In genomic region chr10:89720252-89720651, GRCm38 (mm10) we compare ENCODE assay signal across 15 mouse cellular contexts. TPM values are rescaled to one million over a fixed set of nuclear protein-coding genes. Genes with fewer than 3 reads are reported as not detected.
A peak's percentile ranks its signal among the peaks of the same experiment; 100 is the strongest.
DNase-seq lines count a peak whose midpoint lies in the region; ATAC-seq and TF ChIP-seq lines count a peak whose summit lies in the region.
"Had no signal": no experiment of that assay in that cellular context is flagged by ENCODE, and none has a peak within 500 bp of the region (broad histone marks: within the 10 kb centered on the region; RNA-seq: fewer than 3 reads in every experiment).

No protein-coding gene starts in this region.

- no peak for TF ChIP-seq CTCF in heart, adult 2 months (IDR thresholded peaks at IDR 0.05)
- no peak for TF ChIP-seq CTCF in liver, adult 2 months (IDR thresholded peaks at IDR 0.05; ENCODE audit: low read depth, low read length)
- no peak for TF ChIP-seq CTCF in liver, postnatal 0 days (IDR thresholded peaks at IDR 0.05; ENCODE audit: low read depth)

- peak overlapping the region; percentile 71 for H3K27ac ChIP-seq in heart, adult 2 months
- no peak overlapping the region for H3K27ac ChIP-seq in kidney, embryonic 15.5 days
- H3K27ac ChIP-seq in liver, adult 2 months (replicated peaks; ENCODE audit: insufficient read depth, low read depth, low read length): peak overlapping the region; percentile 61
- no peak overlapping the region for H3K27ac ChIP-seq in liver, postnatal 0 days (ENCODE audit: low read depth)
- H3K27ac ChIP-seq: embryonic facial prominence, embryonic 12.5 days; forebrain, embryonic 15.5 days; hindbrain, embryonic 13.5 days had no signal

- H3K27me3 ChIP-seq in heart, adult 2 months (ENCODE audit: control insufficient read depth, insufficient read depth, low read length): no peaks in the 10 kb centered on the region
- no peaks in the 10 kb centered on the region for H3K27me3 ChIP-seq in kidney, embryonic 15.5 days
- H3K27me3 ChIP-seq in liver, adult 2 months (ENCODE audit: control insufficient read depth, insufficient read depth, low read length): no peaks in the 10 kb centered on the region
- H3K27me3 ChIP-seq in liver, postnatal 0 days (ENCODE audit: insufficient read depth, low read length): no peaks in the 10 kb centered on the region
- H3K27me3 ChIP-seq: embryonic facial prominence, embryonic 12.5 days; forebrain, embryonic 15.5 days; hindbrain, embryonic 13.5 days had no signal

- intact Hi-C loops in heart, adult 2 months (cut with DNase I): no loop called here

- no peak for DNase-seq in heart, adult 2 months
- DNase-seq in heart, adult 11 months: no peak
- DNase-seq in kidney, adult 9 months: peak; percentile 57
- DNase-seq in liver, adult 2 months (ENCODE audit: extremely low read depth, low read depth, low spot score): no peak
- DNase-seq in liver, postnatal 0 days: no peak
- DNase-seq in thymus, postnatal 4 days: no peak
- DNase-seq: cerebellum, adult 11-12 months; cerebellum, adult 9-10 months; cerebellum, postnatal 25 days; gastrocnemius, postnatal 14 days; heart, postnatal 14 days had no signal

- H3K36me3 ChIP-seq in heart, adult 2 months (ENCODE audit: control insufficient read depth, insufficient read depth, low read length): peaks cover 2% of the 10 kb centered on the region; the same call in 1 of the 2 replicates
- peaks cover 45% of the 10 kb centered on the region for H3K36me3 ChIP-seq in kidney, embryonic 15.5 days
- peaks cover 31% of the 10 kb centered on the region for H3K36me3 ChIP-seq in liver, adult 2 months (ENCODE audit: control insufficient read depth, insufficient read depth, low read length)
- peaks cover 19% of the 10 kb centered on the region for H3K36me3 ChIP-seq in liver, postnatal 0 days (replicated peaks; ENCODE audit: insufficient read depth, low read length)

- ATAC-seq in kidney, embryonic 15.5 days (replicated peaks; ENCODE audit: low FRiP score): no peak
- ATAC-seq in liver, postnatal 0 days: no peak
- ATAC-seq: forebrain, embryonic 15.5 days had no signal

- TF ChIP-seq EP300 in heart, adult 2 months (IDR thresholded peaks at IDR 0.05; ENCODE audit: insufficient read depth, low read depth, low read length): no peak
- no peak for TF ChIP-seq EP300 in liver, postnatal 0 days (IDR thresholded peaks at IDR 0.05; ENCODE audit: low read depth)

- no peaks in the 10 kb centered on the region for H3K79me2 ChIP-seq in heart, adult 2 months (replicated peaks; ENCODE audit: control insufficient read depth, insufficient read depth, low read length)
- H3K79me2 ChIP-seq in liver, adult 2 months (ENCODE audit: control insufficient read depth, insufficient read depth, low read length): peaks cover 2% of the 10 kb centered on the region; the same call in 1 of the 2 replicates

- H3K9me3 ChIP-seq in kidney, embryonic 15.5 days (replicated peaks): no peaks in the 10 kb centered on the region
- H3K9me3 ChIP-seq in liver, postnatal 0 days (ENCODE audit: low read length): no peaks in the 10 kb centered on the region
- H3K9me3 ChIP-seq: embryonic facial prominence, embryonic 12.5 days; forebrain, embryonic 15.5 days; hindbrain, embryonic 13.5 days had no signal

- H3K4me2 ChIP-seq in kidney, embryonic 15.5 days: no peak overlapping the region
- H3K4me2 ChIP-seq in liver, postnatal 0 days (ENCODE audit: low read depth, low read length): no peak overlapping the region
- H3K4me2 ChIP-seq: embryonic facial prominence, embryonic 12.5 days; forebrain, embryonic 15.5 days; hindbrain, embryonic 13.5 days had no signal

- no peak overlapping the region for H3K4me3 ChIP-seq in heart, adult 2 months
- H3K4me3 ChIP-seq in kidney, embryonic 15.5 days (replicated peaks): no peak overlapping the region
- H3K4me3 ChIP-seq in liver, adult 2 months (ENCODE audit: insufficient read depth, low read depth, low read length): no peak overlapping the region
- H3K4me3 ChIP-seq in liver, postnatal 0 days (ENCODE audit: low read depth, low read length): no peak overlapping the region
- H3K4me3 ChIP-seq: embryonic facial prominence, embryonic 12.5 days; forebrain, embryonic 15.5 days; hindbrain, embryonic 13.5 days had no signal

- TF ChIP-seq POLR2A in heart, adult 2 months (IDR thresholded peaks at IDR 0.05; ENCODE audit: insufficient read depth, low read depth, low read length): no peak
- TF ChIP-seq POLR2A in liver, adult 2 months (IDR thresholded peaks at IDR 0.05; ENCODE audit: extremely low read depth, insufficient read depth, low read length): no peak

- no peak overlapping the region for H3K9ac ChIP-seq in heart, adult 2 months (ENCODE audit: low read depth, low read length)
- H3K9ac ChIP-seq in kidney, embryonic 15.5 days: no peak overlapping the region
- H3K9ac ChIP-seq in liver, adult 2 months (ENCODE audit: low read depth, low read length): no peak overlapping the region
- H3K9ac ChIP-seq in liver, postnatal 0 days (replicated peaks): no peak overlapping the region
- H3K9ac ChIP-seq: embryonic facial prominence, embryonic 12.5 days; forebrain, embryonic 15.5 days; hindbrain, embryonic 13.5 days had no signal

- H3K4me1 ChIP-seq in heart, adult 2 months (ENCODE audit: control insufficient read depth, insufficient read depth, low read length): no peaks in the 10 kb centered on the region
- no peaks in the 10 kb centered on the region for H3K4me1 ChIP-seq in kidney, embryonic 15.5 days
- H3K4me1 ChIP-seq in liver, adult 2 months (ENCODE audit: control insufficient read depth, insufficient read depth, low read length): peaks cover 15% of the 10 kb centered on the region
- no peaks in the 10 kb centered on the region for H3K4me1 ChIP-seq in liver, postnatal 0 days (ENCODE audit: insufficient read depth)
- H3K4me1 ChIP-seq: embryonic facial prominence, embryonic 12.5 days; forebrain, embryonic 15.5 days; hindbrain, embryonic 13.5 days had no signal

RNA-seq across cellular contexts. Expression of gene Actr6, which starts 11.8 kb away (rescaled TPM):
- total RNA-seq in heart, adult 2 months (2021): 10 to 100 TPM; 12.2 to 13.4 TPM
- polyA plus RNA-seq in heart, adult 2 months (2012; rRNA removed): 1.5 and 6.6 TPM in 2 replicates
- 33.4 and 35.3 TPM in 2 replicates for polyA plus RNA-seq in kidney, embryonic 15.5 days (2015; fragmentation: Nextera tagmentation; extraction: Ambion mirVana)
- total RNA-seq in liver, adult 2 months (2014; rRNA removed): 14.2 and 19.6 TPM in 2 replicates
- 1.4 and 1.8 TPM in 2 replicates for polyA plus RNA-seq in liver, adult 2 months (2012; rRNA removed)
- polyA plus RNA-seq in liver, postnatal 0 days (2015; fragmentation: Nextera tagmentation; extraction: Ambion mirVana): 19.2 and 19.9 TPM in 2 replicates

RNA-seq across cellular contexts. Expression of gene Uhrf1bp1l, which starts 24.5 kb away (rescaled TPM):
- 10 to 100 TPM; 20.6 to 27.7 TPM for total RNA-seq in heart, adult 2 months (2021)
- 7.9 and 9.8 TPM in 2 replicates for polyA plus RNA-seq in heart, adult 2 months (2012; rRNA removed)
- polyA plus RNA-seq in kidney, embryonic 15.5 days (2015; fragmentation: Nextera tagmentation; extraction: Ambion mirVana): 30.3 and 34.9 TPM in 2 replicates
- 38.6 and 40.8 TPM in 2 replicates for total RNA-seq in liver, adult 2 months (2014; rRNA removed)
- polyA plus RNA-seq in liver, adult 2 months (2012; rRNA removed): 16.0 and 16.5 TPM in 2 replicates
- 13.2 and 14.7 TPM in 2 replicates for polyA plus RNA-seq in liver, postnatal 0 days (2015; fragmentation: Nextera tagmentation; extraction: Ambion mirVana)

RNA-seq across cellular contexts. Expression of gene Scyl2, which starts 34.2 kb away (rescaled TPM):
- 10 to 100 TPM; 15.4 to 16.2 TPM for total RNA-seq in heart, adult 2 months (2021)
- polyA plus RNA-seq in heart, adult 2 months (2012; rRNA removed): 8.2 and 14.3 TPM in 2 replicates
- polyA plus RNA-seq in kidney, embryonic 15.5 days (2015; fragmentation: Nextera tagmentation; extraction: Ambion mirVana): 7.9 and 8.1 TPM in 2 replicates
- 18.4 and 20.1 TPM in 2 replicates for total RNA-seq in liver, adult 2 months (2014; rRNA removed)
- 10.8 and 11.3 TPM in 2 replicates for polyA plus RNA-seq in liver, adult 2 months (2012; rRNA removed)
- polyA plus RNA-seq in liver, postnatal 0 days (2015; fragmentation: Nextera tagmentation; extraction: Ambion mirVana): 3.5 and 4.8 TPM in 2 replicates

Comparison
In these comparisons a context has a peak if more than half of its experiments do, and no peak if none do; other contexts are left out.
1. H3K27ac ChIP-seq: peak in heart, adult 2 months (single experiment) and liver, adult 2 months (single experiment); none in kidney, embryonic 15.5 days (single experiment) and liver, postnatal 0 days (single experiment).